Mouse (Mus musculus) erythroid progenitor cell, adult 5-6 weeks (primary cell): ENCODE data around the gene Hes2. TPM values are rescaled to one million over a fixed set of nuclear protein-coding genes. Genes with fewer than 3 reads are reported as not detected.

Experiments
- ATAC-seq: replicated peaks from 2 replicates; pipeline ENCODE4 v1.8.0; 2016; ENCODE audit warnings: moderate number of reproducible peaks, mild to moderate bottlenecking, moderate TSS enrichment, inconsistent platforms; ENCODE audit not compliant: poor library complexity, low FRiP score, severe bottlenecking
- total RNA-seq, 2 experiments: library from RNA; stranded (forward) in 1 of 2; stranded (reverse) in 1 of 2; fragments of 150-400 nt in 1 of 2; fragments of 186-747, 209-891 nt in 1 of 2; gene quantifications; 2 replicates each; pipeline versions ENCODE4 v1.2.3 to v1.2.4; 2015 to 2017; ENCODE audit warnings: low replicate concordance in 2 of 2

The Hes2 gene
- total RNA-seq, 2 experiments from 2014 or later, result not detected

- ATAC-seq, result no peak
These were observed 27.7 kb upstream of the Hes2 start for GRCm38 (mm10) chr4:152130771-152131653.

- ATAC-seq, result no peak
These were observed 26.6 kb upstream of the Hes2 start for GRCm38 (mm10) chr4:152131809-152132771.

- no peak for ATAC-seq
These were observed 25.9 kb upstream of the Hes2 start for GRCm38 (mm10) chr4:152132772-152133169.

GRCm38 (mm10) chr4:152133213-152133612 lies 25.5 kb upstream of the Hes2 start:
- no peak for ATAC-seq

GRCm38 (mm10) chr4:152134507-152134906 lies 24.2 kb upstream of the Hes2 start:
- ATAC-seq, result no peak; the same call in 1 of the 2 replicates

- ATAC-seq, result no peak
These were observed 23.3 kb upstream of the Hes2 start for GRCm38 (mm10) chr4:152135363-152135762.

GRCm38 (mm10) chr4:152136112-152136875 lies 22.4 kb upstream of the Hes2 start:
- ATAC-seq, result no peak

GRCm38 (mm10) chr4:152136876-152137250 lies 21.8 kb upstream of the Hes2 start:
- no peak for ATAC-seq

- ATAC-seq, result peak; percentile 85
These were observed 20.0 kb upstream of the Hes2 start for GRCm38 (mm10) chr4:152138497-152139260.

- ATAC-seq, result peak; percentile 52
These were observed 18.2 kb upstream of the Hes2 start for GRCm38 (mm10) chr4:152140441-152140840.

- ATAC-seq, result no peak
These were observed 17.0 kb upstream of the Hes2 start for GRCm38 (mm10) chr4:152141521-152142135.

- ATAC-seq, result no peak
These were observed 15.0 kb upstream of the Hes2 start for GRCm38 (mm10) chr4:152143632-152144031.

- no peak for ATAC-seq
These were observed 13.2 kb upstream of the Hes2 start for GRCm38 (mm10) chr4:152145473-152145872.

- no peak for ATAC-seq
These were observed 12.4 kb upstream of the Hes2 start for GRCm38 (mm10) chr4:152146033-152146827.

GRCm38 (mm10) chr4:152150546-152150945 lies 8.1 kb upstream of the Hes2 start:
- no peak for ATAC-seq

- ATAC-seq, result no peak
These were observed 7.2 kb upstream of the Hes2 start for GRCm38 (mm10) chr4:152151451-152151965.

GRCm38 (mm10) chr4:152151966-152152544 lies 6.6 kb upstream of the Hes2 start, which contains the start of gene Espn:
Gene Espn, minus strand, starts transcription at chr4:152152371.
- ATAC-seq, result no peak
